Mouse (Mus musculus) MEL (cell line): ENCODE results near the gene Bcr. TPM values are rescaled to one million over a fixed set of nuclear protein-coding genes. Genes with fewer than 3 reads are reported as not detected.
A peak's percentile ranks its signal among the peaks of the same experiment; 100 is the strongest.

ENCODE experiments used
- DNase-seq: peaks from one replicate; pipeline ENCODE4 v3.0.0; 2011; ENCODE audit warnings: low read depth, low spot score
- H3K27ac ChIP-seq: 2 replicates; pipeline ENCODE4 v1.5.1; 2012; ENCODE audit warnings: low read depth, mild to moderate bottlenecking, control low read depth, low read length, moderate library complexity; ENCODE audit not compliant: control insufficient read depth
- H3K27me3 ChIP-seq, 2 experiments: fragments of 150-350 bp in 1 of 2; sonication (generic) in 1 of 2; 2 replicates each; pipeline ENCODE4 v1.6.1; 2012; ENCODE audit warnings: low read length in 2 of 2, mild to moderate bottlenecking in 2 of 2, improper control_type of control experiment in 1 of 2, moderate library complexity in 1 of 2; ENCODE audit not compliant: insufficient read depth in 2 of 2, control insufficient read depth in 1 of 2
- H3K36me3 ChIP-seq, 2 experiments: 2 replicates each; pipeline ENCODE4 v1.6.1; 2012 to 2014; ENCODE audit warnings: low read length in 2 of 2, improper control_type of control experiment in 1 of 2, inconsistent platforms in 1 of 2, mild to moderate bottlenecking in 1 of 2; ENCODE audit not compliant: insufficient read depth in 2 of 2, control insufficient read depth in 1 of 2
- H3K4me1 ChIP-seq, 2 experiments: fragments of 150-350 bp in 1 of 2; sonication (generic) in 1 of 2; 2 replicates each; pipeline ENCODE4 v1.6.1; 2012; ENCODE audit warnings: low read length in 2 of 2, improper control_type of control experiment in 1 of 2, mild to moderate bottlenecking in 1 of 2; ENCODE audit not compliant: insufficient read depth in 2 of 2, control insufficient read depth in 1 of 2
- H3K4me3 ChIP-seq, 2 experiments: fragments of 150-350 bp in 1 of 2; sonication (generic) in 1 of 2; 2 replicates each; pipeline ENCODE4 v1.5.1; 2012; ENCODE audit warnings: low read depth in 2 of 2, low read length in 2 of 2, mild to moderate bottlenecking in 2 of 2, moderate library complexity in 2 of 2, control low read depth in 1 of 2, improper control_type of control experiment in 1 of 2; ENCODE audit not compliant: control insufficient read depth in 1 of 2, insufficient read depth in 1 of 2
- H3K79me2 ChIP-seq: 2 replicates; pipeline ENCODE4 v1.6.1; 2012; ENCODE audit warnings: mild to moderate bottlenecking, low read length, moderate library complexity; ENCODE audit not compliant: control insufficient read depth, poor library complexity, insufficient read depth
- H3K9ac ChIP-seq: 2 replicates; pipeline ENCODE4 v1.6.1; 2012; ENCODE audit warnings: low read depth, mild to moderate bottlenecking, control low read depth, low read length, moderate library complexity; ENCODE audit not compliant: control insufficient read depth, poor library complexity, severe bottlenecking
- H3K9me3 ChIP-seq: fragments of 150-350 bp; sonication (generic); replicated peaks from 2 replicates; pipeline ENCODE4 v1.6.1; 2012; ENCODE audit warnings: mild to moderate bottlenecking, low read length, improper control_type of control experiment, moderate library complexity; ENCODE audit not compliant: insufficient read depth
- BHLHE40 ChIP-seq: IDR thresholded peaks from 2 replicates; pipeline ENCODE4 v1.6.1; 2012; ENCODE audit warnings: low read depth, mild to moderate bottlenecking, inconsistent platforms, low read length, improper control_type of control experiment, borderline replicate concordance
- CTCF ChIP-seq, 3 experiments: IDR thresholded peaks in 2 of 3; conservative IDR thresholded peaks in 1 of 3; 2 replicates each; pipeline ENCODE4 v1.5.1; 2011 to 2012; ENCODE audit warnings: low read length in 3 of 3, low read depth in 2 of 3, mild to moderate bottlenecking in 2 of 3, improper control_type of control experiment in 1 of 3, inconsistent platforms in 1 of 3, mixed read lengths in 1 of 3, moderate library complexity in 1 of 3; ENCODE audit not compliant: control insufficient read depth in 1 of 3, insufficient read depth in 1 of 3, poor library complexity in 1 of 3, severe bottlenecking in 1 of 3
- E2F4 ChIP-seq: IDR thresholded peaks from 2 replicates; pipeline ENCODE4 v1.6.1; 2011; ENCODE audit warnings: low read depth, low read length, improper control_type of control experiment, borderline replicate concordance
- ELF1 ChIP-seq: IDR thresholded peaks from 2 replicates; pipeline ENCODE4 v1.6.1; 2014; ENCODE audit warnings: low read depth, mild to moderate bottlenecking, inconsistent platforms, low read length, improper control_type of control experiment, moderate library complexity
- EP300 ChIP-seq, 2 experiments: IDR thresholded peaks; 2 replicates each; pipeline ENCODE4 v1.6.1; 2011; ENCODE audit warnings: improper control_type of control experiment in 2 of 2, low read length in 2 of 2, low read depth in 1 of 2, mild to moderate bottlenecking in 1 of 2
- GATA1 ChIP-seq: IDR thresholded peaks from 2 replicates; pipeline ENCODE4 v1.6.1; 2011; ENCODE audit warnings: low read depth, low read length, improper control_type of control experiment
- HCFC1 ChIP-seq: IDR thresholded peaks from 2 replicates; pipeline ENCODE4 v1.6.1; 2012; ENCODE audit warnings: low read depth, mild to moderate bottlenecking, inconsistent platforms, low read length, improper control_type of control experiment, moderate library complexity
- JUND ChIP-seq: IDR thresholded peaks from 2 replicates; pipeline ENCODE4 v1.6.1; 2011; ENCODE audit warnings: low read depth, mild to moderate bottlenecking, improper control_type of control experiment, low read length
- MAFK ChIP-seq: IDR thresholded peaks from 2 replicates; pipeline ENCODE4 v1.6.1; 2011; ENCODE audit warnings: low read depth, mild to moderate bottlenecking, low read length, improper control_type of control experiment, borderline replicate concordance
- MAZ ChIP-seq: IDR thresholded peaks from 2 replicates; pipeline ENCODE4 v1.6.1; 2012; ENCODE audit warnings: low read depth, mild to moderate bottlenecking, inconsistent platforms, low read length, improper control_type of control experiment
- NELFE ChIP-seq: IDR thresholded peaks from 2 replicates; pipeline ENCODE4 v1.6.1; 2011; ENCODE audit warnings: low read depth, low read length, improper control_type of control experiment
- NRF1 ChIP-seq: IDR thresholded peaks from 2 replicates; pipeline ENCODE4 v1.6.1; 2014; ENCODE audit warnings: low read depth, mild to moderate bottlenecking, inconsistent platforms, low read length, improper control_type of control experiment, moderate library complexity; ENCODE audit not compliant: poor library complexity, insufficient read depth, severe bottlenecking
- POLR2AphosphoS2 ChIP-seq: IDR thresholded peaks from 2 replicates; pipeline ENCODE4 v1.6.1; 2011; ENCODE audit warnings: low read length, improper control_type of control experiment
- TCF12 ChIP-seq: IDR thresholded peaks from 2 replicates; pipeline ENCODE4 v1.6.1; 2014; ENCODE audit warnings: low read depth, mild to moderate bottlenecking, inconsistent platforms, low read length, improper control_type of control experiment, moderate library complexity
- ZC3H11A ChIP-seq: IDR thresholded peaks from 2 replicates; pipeline ENCODE4 v1.6.1; 2012; ENCODE audit warnings: low read depth, mild to moderate bottlenecking, inconsistent platforms, low read length, improper control_type of control experiment
- ZMIZ1 ChIP-seq: IDR thresholded peaks from 2 replicates; pipeline ENCODE4 v1.6.1; 2012; ENCODE audit warnings: low read depth, mild to moderate bottlenecking, inconsistent platforms, low read length, improper control_type of control experiment, moderate library complexity
- ZNF384 ChIP-seq: IDR thresholded peaks from 2 replicates; pipeline ENCODE4 v1.6.1; 2012; ENCODE audit warnings: low read depth, mild to moderate bottlenecking, inconsistent platforms, low read length, improper control_type of control experiment
- polyA plus RNA-seq, 2 experiments: library from polyadenylated mRNA; stranded (reverse) in 1 of 2; unstranded in 1 of 2; fragments of >175 nt in 1 of 2; fragments of >200 nt in 1 of 2; gene quantifications; 2 replicates each; pipeline versions ENCODE4 v1.2.1 to v1.2.4; 2012; ENCODE audit warnings: low replicate concordance in 2 of 2, low read depth in 1 of 2; ENCODE audit not compliant: insufficient read length in 2 of 2, insufficient read depth in 1 of 2, missing spikeins in 1 of 2
- total RNA-seq: library from RNA; depleted of rRNA; stranded (reverse); fragments of 300-350 nt; gene quantifications from 2 replicates; pipeline ENCODE4 v1.2.3, GENCODE M21; 2012

Gene Bcr
- total and polyA plus RNA-seq, 3 experiments = not detected

- no peaks in the 10 kb centered on the region for H3K36me3 ChIP-seq
- no peak overlapping the region for H3K4me3 ChIP-seq
- H3K9me3 ChIP-seq = no peaks in the 10 kb centered on the region
- no peak overlapping the region for H3K9ac ChIP-seq
- TF ChIP-seq CTCF (IDR thresholded peaks at IDR 0.05 in 2 of 3, conservative IDR thresholded peaks at IDR 0.05 in 1 of 3; ENCODE audit: control insufficient read depth in 1 of 3, insufficient read depth in 1 of 3, low read depth in 2 of 3, low read length in 3 of 3, poor library complexity in 1 of 3, severe bottlenecking in 1 of 3) (no peak), MAFK (peak; percentile 66)
- no peak for DNase-seq
- no peaks in the 10 kb centered on the region for H3K79me2 ChIP-seq
- H3K4me1 ChIP-seq = no peaks in the 10 kb centered on the region
- H3K27me3 ChIP-seq = no peaks in the 10 kb centered on the region
- H3K27ac ChIP-seq = no peak overlapping the region
These were observed 33.9 kb downstream of the Bcr start for GRCm38 (mm10) chr10:75094338-75094737.

- no peak for DNase-seq
- Histone ChIP-seq H3K4me3 (no peak overlapping the region), H3K4me1 (no peaks in the 10 kb centered on the region), H3K27ac (no peak overlapping the region), H3K36me3 (no peaks in the 10 kb centered on the region), H3K27me3 (no peaks in the 10 kb centered on the region), H3K9ac (no peak overlapping the region), H3K79me2 (no peaks in the 10 kb centered on the region), H3K9me3 (no peaks in the 10 kb centered on the region)
- no peak for TF ChIP-seq CTCF (IDR thresholded peaks at IDR 0.05 in 2 of 3, conservative IDR thresholded peaks at IDR 0.05 in 1 of 3; ENCODE audit: control insufficient read depth in 1 of 3, insufficient read depth in 1 of 3, low read depth in 2 of 3, low read length in 3 of 3, poor library complexity in 1 of 3, severe bottlenecking in 1 of 3)
These were observed 34.8 kb downstream of the Bcr start for GRCm38 (mm10) chr10:75095216-75095615.

- Histone ChIP-seq H3K9ac (no peak overlapping the region), H3K4me1 (no peaks in the 10 kb centered on the region)
- no peak for TF ChIP-seq MAZ
- no peak for TF ChIP-seq TCF12
- no peak for TF ChIP-seq EP300 (IDR thresholded peaks at IDR 0.05; ENCODE audit: low read depth in 1 of 2, low read length in 2 of 2)
- TF ChIP-seq POLR2AphosphoS2 = no peak
- no peak for TF ChIP-seq ELF1
- TF ChIP-seq CTCF (IDR thresholded peaks at IDR 0.05 in 2 of 3, conservative IDR thresholded peaks at IDR 0.05 in 1 of 3; ENCODE audit: control insufficient read depth in 1 of 3, insufficient read depth in 1 of 3, low read depth in 2 of 3, low read length in 3 of 3, poor library complexity in 1 of 3, severe bottlenecking in 1 of 3) = no peak
- no peak for TF ChIP-seq E2F4
- no peak for TF ChIP-seq NELFE
- TF ChIP-seq GATA1 = no peak
- no peak for TF ChIP-seq BHLHE40
- TF ChIP-seq ZC3H11A = no peak
- TF ChIP-seq NRF1 = no peak
- no peak for TF ChIP-seq HCFC1
- no peak for TF ChIP-seq JUND
- no peak for TF ChIP-seq ZMIZ1
- no peak for TF ChIP-seq ZNF384
- TF ChIP-seq, all 39 proteins: peak for 0
- H3K27me3 ChIP-seq = no peaks in the 10 kb centered on the region
- H3K27ac ChIP-seq = no peak overlapping the region
- no peak overlapping the region for H3K4me3 ChIP-seq
- DNase-seq = no peak
- H3K36me3 ChIP-seq = no peaks in the 10 kb centered on the region
- no peaks in the 10 kb centered on the region for H3K79me2 ChIP-seq
- H3K9me3 ChIP-seq = no peaks in the 10 kb centered on the region
These were observed 38.2 kb downstream of the Bcr start for GRCm38 (mm10) chr10:75098446-75099183.
